Comparison of ENCODE assay signal across 14 mouse cellular contexts in the genomic region with DNA sequence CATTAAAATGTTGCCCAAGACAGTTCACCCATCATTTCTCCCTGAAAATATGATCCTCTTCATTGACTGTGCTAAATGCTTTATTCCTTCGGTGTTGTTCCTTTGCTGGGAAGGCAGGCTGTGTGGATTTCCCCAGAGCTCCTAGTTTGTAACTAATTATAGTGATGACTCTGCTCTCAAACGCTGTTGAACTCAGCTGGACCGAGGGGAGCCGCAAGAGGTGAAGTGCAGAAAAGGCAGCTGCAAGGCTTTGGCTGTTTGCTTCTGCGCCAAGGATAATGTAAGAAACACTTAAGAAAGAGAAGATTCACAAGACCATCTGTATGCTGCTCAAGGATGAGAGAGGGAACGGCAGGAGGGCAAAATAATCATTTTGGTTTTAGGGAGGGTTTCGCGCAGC.
DNase-seq lines count a peak whose midpoint lies in the region; ATAC-seq and TF ChIP-seq lines count a peak whose summit lies in the region.
"Had no signal": no experiment of that assay in that cellular context is flagged by ENCODE, and none has a peak within 500 bp of the region (broad histone marks: within the 10 kb centered on the region; RNA-seq: fewer than 3 reads in every experiment).

No protein-coding gene starts in this region.

- no peaks in the 10 kb centered on the region for H3K9me3 ChIP-seq in hindbrain, postnatal 0 days (ENCODE audit: low read length)
- no peaks in the 10 kb centered on the region for H3K9me3 ChIP-seq in hindbrain, embryonic 12.5 days (replicated peaks)
- H3K9me3 ChIP-seq: hindbrain, embryonic 15.5 days had no signal

- H3K27ac ChIP-seq in hindbrain, postnatal 0 days: no peak overlapping the region
- no peak overlapping the region for H3K27ac ChIP-seq in hindbrain, embryonic 12.5 days
- peak overlapping the region; percentile 86 for H3K27ac ChIP-seq in bone marrow macrophage, adult 2 months (ENCODE audit: insufficient read depth, low read depth, low read length)
- H3K27ac ChIP-seq: hindbrain, embryonic 15.5 days had no signal

- no peaks in the 10 kb centered on the region for H3K27me3 ChIP-seq in hindbrain, postnatal 0 days (ENCODE audit: insufficient read depth, low read length)
- no peaks in the 10 kb centered on the region for H3K27me3 ChIP-seq in hindbrain, embryonic 12.5 days
- H3K27me3 ChIP-seq: hindbrain, embryonic 15.5 days had no signal

- no peaks in the 10 kb centered on the region for H3K36me3 ChIP-seq in hindbrain, postnatal 0 days (ENCODE audit: insufficient read depth, low read length)
- no peaks in the 10 kb centered on the region for H3K36me3 ChIP-seq in hindbrain, embryonic 12.5 days
- H3K36me3 ChIP-seq: hindbrain, embryonic 15.5 days had no signal

- TF ChIP-seq POLR2A in bone marrow macrophage, adult 2 months (IDR thresholded peaks at IDR 0.05; ENCODE audit: borderline replicate concordance, low read depth, low read length): no peak
- no peak for TF ChIP-seq POLR2A in brain, embryonic 14.5 days (IDR thresholded peaks at IDR 0.05; ENCODE audit: borderline replicate concordance, extremely low read depth, insufficient read depth, insufficient read length, poor library complexity, severe bottlenecking)

- H3K4me2 ChIP-seq in hindbrain, postnatal 0 days (ENCODE audit: low read depth, low read length): no peak overlapping the region
- H3K4me2 ChIP-seq in hindbrain, embryonic 12.5 days (replicated peaks): no peak overlapping the region
- H3K4me2 ChIP-seq: hindbrain, embryonic 15.5 days; midbrain, embryonic 11.5 days had no signal

- H3K4me1 ChIP-seq in hindbrain, postnatal 0 days (ENCODE audit: insufficient read depth, low read length): no peaks in the 10 kb centered on the region
- no peaks in the 10 kb centered on the region for H3K4me1 ChIP-seq in hindbrain, embryonic 12.5 days
- H3K4me1 ChIP-seq in bone marrow macrophage, adult 2 months (ENCODE audit: control insufficient read depth, insufficient read depth, low read length): peaks cover 61% of the 10 kb centered on the region

- 61% methylated on average over 8 of the region's 8 CpGs for WGBS in hindbrain, postnatal 0 days
- WGBS in hindbrain, embryonic 12.5 days: 77% methylated on average over 8 of the region's 8 CpGs

- no peak overlapping the region for H3K4me3 ChIP-seq in hindbrain, postnatal 0 days (ENCODE audit: low read length)
- H3K4me3 ChIP-seq in hindbrain, embryonic 12.5 days: no peak overlapping the region
- H3K4me3 ChIP-seq in bone marrow macrophage, adult 2 months (ENCODE audit: insufficient read depth, low read length): peak overlapping the region; percentile 31; the same call in 1 of the 2 replicates
- H3K4me3 ChIP-seq: hindbrain, embryonic 15.5 days had no signal

- peak; percentile 24 for DNase-seq in hindbrain, postnatal 0 days (ENCODE audit: low spot score)
- DNase-seq in brain, embryonic 14.5 days (ENCODE audit: low read depth): peak; percentile 30
- DNase-seq in heart, postnatal 14 days: peak; percentile 32 to 42
- no peak for DNase-seq in thymus, postnatal 36 days
- no peak for DNase-seq in lung, postnatal 10 days
- DNase-seq: adrenal gland, postnatal 14 days; cerebellum, postnatal 25 days; forebrain, postnatal 0 days; kidney, adult 9 months; lung, postnatal 36 days had no signal

- TF ChIP-seq CTCF in hindbrain, postnatal 0 days (IDR thresholded peaks at IDR 0.05; ENCODE audit: low read depth): no peak
- TF ChIP-seq CTCF in bone marrow macrophage, adult 2 months (IDR thresholded peaks at IDR 0.05; ENCODE audit: low read depth, low read length): no peak
- no peak for TF ChIP-seq CTCF in brain, embryonic 14.5 days (IDR thresholded peaks at IDR 0.05; ENCODE audit: borderline replicate concordance, extremely low read depth, insufficient read depth, insufficient read length)

- ATAC-seq in hindbrain, postnatal 0 days: no peak
- no peak for ATAC-seq in hindbrain, embryonic 12.5 days (ENCODE audit: low FRiP score)
- ATAC-seq: forebrain, postnatal 0 days had no signal

- no peak overlapping the region for H3K9ac ChIP-seq in hindbrain, postnatal 0 days (replicated peaks; ENCODE audit: low read length)
- no peak overlapping the region for H3K9ac ChIP-seq in hindbrain, embryonic 12.5 days
- H3K9ac ChIP-seq: forebrain, postnatal 0 days; hindbrain, embryonic 15.5 days had no signal

- intact Hi-C loops in heart, postnatal 14 days (cut with DNase I): no loop called here

Comparison
In these comparisons a context has a peak if more than half of its experiments do, and no peak if none do; other contexts are left out.
1. DNase-seq: peak in hindbrain, postnatal 0 days (single experiment), brain, embryonic 14.5 days (single experiment) and heart, postnatal 14 days (2 of 2); none in thymus, postnatal 36 days (0 of 2) and lung, postnatal 10 days (single experiment).